Comparison of ENCODE assay signal across 5 mouse cellular contexts in the genomic region with DNA sequence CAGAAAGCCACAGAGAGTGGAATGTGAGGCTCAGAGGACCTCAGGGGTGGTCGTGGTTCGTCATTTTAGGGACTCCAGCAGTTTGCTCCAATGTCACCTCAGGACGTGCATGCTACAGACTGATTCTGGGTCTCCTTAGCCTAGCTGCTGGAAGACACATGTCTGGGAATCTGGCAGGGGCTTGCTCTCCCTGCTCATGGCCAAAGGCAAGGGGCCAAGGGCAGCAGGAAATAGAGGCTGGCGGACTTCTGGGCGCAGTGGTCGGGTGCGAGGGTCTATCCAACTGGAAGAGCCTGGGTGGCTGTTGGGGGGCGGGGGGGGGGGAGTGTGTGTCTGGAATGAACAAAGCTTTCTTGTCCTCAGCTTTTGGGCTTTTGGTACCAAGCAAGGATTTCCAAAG. TPM values are rescaled to one million over a fixed set of nuclear protein-coding genes. Genes with fewer than 3 reads are reported as not detected.
"Had no signal": no experiment of that assay in that cellular context is flagged by ENCODE, and none has a peak within 500 bp of the region (broad histone marks: within the 10 kb centered on the region; RNA-seq: fewer than 3 reads in every experiment).

No protein-coding gene starts in this region.

RNA-seq across cellular contexts. Expression of a gene that starts 6.1 kb away (rescaled TPM):
- total RNA-seq: common myeloid progenitor, adult 5-6 weeks; granulocyte monocyte progenitor cell, adult 5-6 weeks had no signal
- polyA plus RNA-seq: embryonic facial prominence, embryonic 10.5 days; erythroblast, embryonic 14.5 days; forebrain, embryonic 10.5 days had no signal
